Mouse (Mus musculus): ENCODE measurements around the gene Cfap54.

GRCm38 (mm10) chr10:93094957-93095580 is 13.7 kb upstream of the Cfap54 start:
- no peak for TF ChIP-seq CTCF (IDR thresholded peaks at IDR 0.05; ENCODE audit: borderline replicate concordance, control insufficient read depth, extremely low read depth, insufficient read depth, low read length, poor library complexity)
- TF ChIP-seq POLR2A (IDR thresholded peaks at IDR 0.05; ENCODE audit: control insufficient read depth, extremely low read depth, insufficient read depth, low read length, poor library complexity) = no peak
